Mouse (Mus musculus) heart, adult 8-10 months (tissue): ENCODE measurements around the gene Capn5. TPM values are rescaled to one million over a fixed set of nuclear protein-coding genes. Genes with fewer than 3 reads are reported as not detected.
"Not testable (repeated sequence)": the region's sequence is repeated elsewhere in the genome, so short reads cannot be mapped to it uniquely, and the experiment has no call there.

Experiments used
- DNase-seq: peaks from one replicate; pipeline ENCODE4 v3.0.0; 2022; ENCODE audit warnings: low spot score
- total RNA-seq, 4 experiments: library from RNA; stranded (reverse); gene quantifications; 2 replicates each; pipeline ENCODE4 v1.2.4; 2022

Capn5 gene
- 1 to 10 TPM; 1.2 to 2.9 (median 1.6) TPM for total RNA-seq

GRCm38 (mm10) chr7:98177929-98178559 lies at the start of gene Capn5:
Gene Capn5, minus strand, starts transcription at chr7:98178274.
- peak; percentile 53 for DNase-seq

DNA sequence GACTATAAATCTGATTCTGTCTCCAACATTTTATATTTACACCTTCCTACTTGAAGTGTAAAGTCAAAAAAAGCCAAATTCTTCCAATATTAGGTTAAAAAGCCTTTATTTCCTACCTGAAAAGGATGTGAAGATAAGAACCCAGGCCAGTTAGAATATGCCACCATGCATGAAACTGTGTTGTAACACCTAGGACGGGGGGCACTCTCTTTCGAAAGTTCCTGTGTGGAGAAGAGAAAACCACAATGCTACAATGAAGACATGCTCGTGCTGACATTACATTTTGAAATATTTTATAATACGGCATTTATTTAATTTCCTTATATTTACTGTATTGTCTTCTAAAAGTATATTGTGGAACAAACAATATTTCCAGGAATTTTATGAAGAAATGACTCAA lies 45.7 kb upstream of the Capn5 start:
- no peak for DNase-seq

DNA sequence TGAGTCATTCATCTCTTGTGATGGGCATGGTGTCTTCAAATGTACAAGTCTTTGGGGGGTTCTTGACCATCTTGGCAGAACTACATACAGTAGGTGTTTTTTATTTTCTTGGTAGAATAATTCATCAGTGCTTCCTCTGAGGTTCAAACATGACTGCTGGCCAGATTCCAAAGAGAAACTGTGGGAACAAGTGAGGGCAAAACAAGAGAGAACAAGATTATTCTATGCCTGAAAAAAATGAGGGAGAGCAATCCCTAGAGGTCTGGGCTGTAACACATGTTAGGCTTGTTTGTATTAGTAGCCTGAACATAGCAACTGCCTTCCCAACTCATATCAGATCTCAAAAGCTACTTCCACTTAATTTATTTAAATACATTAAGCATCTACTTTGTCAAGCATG lies 38.6 kb upstream of the Capn5 start:
- no peak for DNase-seq

- DNase-seq = no peak
Observed at GRCm38 (mm10) chr7:98202946-98203345, 24.9 kb upstream of the Capn5 start.

GRCm38 (mm10) chr7:98201493-98202028 lies 23.5 kb upstream of the Capn5 start:
- no peak for DNase-seq

DNA sequence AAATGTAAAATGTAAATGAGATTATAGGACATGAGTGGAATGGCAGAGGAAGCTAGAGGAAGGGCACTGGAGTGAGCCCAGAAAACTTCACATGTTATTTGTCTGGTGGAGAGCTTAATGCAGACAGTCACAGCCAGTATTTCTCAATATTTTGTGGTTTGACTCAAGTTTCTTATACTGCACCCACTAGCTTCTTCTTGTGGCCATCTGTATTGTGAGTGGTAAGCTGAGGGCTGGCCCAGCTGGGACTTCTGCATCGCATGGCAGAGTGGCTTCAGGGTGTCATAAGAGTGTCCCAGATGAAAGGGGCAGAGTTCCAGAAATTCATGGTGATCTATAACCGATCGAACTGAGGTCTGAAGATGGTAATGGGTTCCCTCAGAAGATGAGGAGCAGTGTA lies 22.3 kb upstream of the Capn5 start:
- DNase-seq = no peak

- no peak for DNase-seq
Observed at GRCm38 (mm10) chr7:98199381-98199780, 21.3 kb upstream of the Capn5 start, which contains the start of gene B3gnt6. Gene B3gnt6, minus strand, starts transcription at chr7:98199481.

- DNase-seq = no peak
Observed at GRCm38 (mm10) chr7:98195151-98195801, 17.2 kb upstream of the Capn5 start.

- no peak for DNase-seq
Observed at GRCm38 (mm10) chr7:98194026-98194792, 16.1 kb upstream of the Capn5 start.

DNA sequence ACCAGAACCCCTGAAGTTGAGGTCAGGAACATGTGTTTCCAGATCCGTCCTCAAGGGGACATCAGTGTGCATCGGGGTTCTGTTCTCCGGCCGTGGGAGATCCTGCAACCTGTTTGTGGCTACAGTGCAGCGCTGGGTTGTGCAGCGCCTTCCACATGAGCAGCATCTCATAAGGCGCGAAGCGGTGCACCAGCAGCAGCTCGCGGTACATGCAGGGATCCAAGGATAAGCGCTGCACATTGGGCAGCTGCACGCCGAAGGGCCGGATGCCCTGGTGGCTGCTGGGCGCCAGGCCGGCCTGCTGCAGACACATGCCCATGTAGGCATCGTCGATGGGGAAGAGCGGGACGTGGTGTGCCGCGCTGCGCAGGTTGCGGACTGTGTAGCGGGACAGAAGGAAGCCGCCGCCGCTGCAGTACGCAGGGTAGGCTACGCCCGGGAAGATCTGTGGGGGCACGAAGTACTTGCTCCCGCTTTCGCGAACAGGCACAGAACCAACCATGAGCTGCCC lies 15.5 kb upstream of the Capn5 start:
- no peak for DNase-seq

GRCm38 (mm10) chr7:98191571-98192250 lies 13.6 kb upstream of the Capn5 start:
- no peak for DNase-seq

DNA sequence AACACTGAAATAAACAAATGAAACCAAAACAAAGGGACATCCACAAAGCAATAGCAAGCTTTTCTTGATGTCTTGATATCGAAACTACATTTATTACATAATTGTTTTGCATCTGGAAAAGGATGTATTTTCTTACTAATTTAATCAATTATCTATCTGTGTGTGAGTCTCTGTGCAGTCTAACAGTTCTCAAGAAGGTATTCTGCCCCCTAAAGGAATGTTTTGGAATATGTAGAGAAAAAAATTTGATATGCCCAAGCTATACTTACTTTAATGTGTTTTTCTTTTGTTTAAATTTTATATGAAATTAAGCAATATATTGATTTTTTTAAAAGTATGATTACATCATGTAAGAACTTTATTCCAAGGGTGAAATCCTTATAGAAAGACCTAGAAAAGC lies 12.5 kb upstream of the Capn5 start:
- no peak for DNase-seq

DNA sequence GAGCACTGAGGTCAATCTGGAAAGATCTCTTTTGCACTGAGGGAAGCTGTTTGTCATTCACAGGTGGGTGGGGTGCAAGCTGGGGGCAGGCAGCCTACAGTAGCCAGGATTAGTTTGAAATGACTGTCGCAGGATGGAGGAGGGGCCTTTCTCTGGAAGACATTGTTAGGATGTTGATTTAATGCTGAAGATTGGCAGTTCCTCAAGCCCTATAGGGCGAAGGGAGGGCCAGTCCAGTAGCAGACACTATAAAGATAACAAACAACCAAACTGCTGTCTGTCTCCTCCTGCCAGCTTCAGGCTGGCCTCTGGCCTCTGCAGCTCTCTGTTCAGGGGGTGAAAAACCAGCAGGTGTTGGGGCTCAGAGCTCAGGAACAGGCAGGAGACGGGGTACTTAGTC lies 11.7 kb upstream of the Capn5 start:
- DNase-seq = no peak

DNA sequence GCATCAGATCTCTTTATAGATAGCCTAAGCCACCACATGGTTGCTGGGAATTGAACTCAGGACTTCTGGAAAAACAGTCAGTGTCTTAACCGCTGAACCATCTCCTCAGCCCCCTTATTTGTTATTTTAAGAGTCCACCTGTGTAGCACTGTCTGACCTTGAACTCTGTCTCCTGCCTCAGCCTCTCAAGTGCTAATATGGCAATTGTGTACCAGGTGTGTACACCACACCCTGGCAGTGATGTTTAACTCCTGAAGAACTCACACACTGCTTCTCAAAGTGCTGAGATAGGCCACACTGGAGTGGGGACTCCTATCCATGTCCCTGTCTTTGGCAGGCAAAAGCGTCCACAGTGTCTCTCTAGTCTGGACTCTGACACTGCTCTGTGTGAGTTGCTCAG lies 10.6 kb upstream of the Capn5 start:
- no peak for DNase-seq

DNA sequence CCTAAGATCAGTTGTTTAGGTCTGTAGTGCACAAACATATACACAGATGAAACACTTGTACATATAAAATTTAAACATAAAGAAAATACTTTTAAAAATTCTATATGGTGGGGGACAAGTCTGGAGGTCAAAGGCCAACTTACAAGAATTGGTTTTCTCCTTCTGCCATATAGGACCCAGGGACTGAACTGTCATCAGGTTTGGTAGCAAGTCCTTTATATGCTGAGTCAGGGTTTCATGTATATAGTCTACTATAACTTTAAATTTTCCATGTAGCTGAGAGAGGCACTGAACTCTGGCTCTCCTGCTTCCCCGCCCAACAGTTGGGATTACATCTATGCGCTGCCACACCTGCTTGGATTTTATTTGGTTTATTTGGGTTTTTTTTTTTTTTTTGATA lies 10.2 kb upstream of the Capn5 start:
- no peak for DNase-seq

DNA sequence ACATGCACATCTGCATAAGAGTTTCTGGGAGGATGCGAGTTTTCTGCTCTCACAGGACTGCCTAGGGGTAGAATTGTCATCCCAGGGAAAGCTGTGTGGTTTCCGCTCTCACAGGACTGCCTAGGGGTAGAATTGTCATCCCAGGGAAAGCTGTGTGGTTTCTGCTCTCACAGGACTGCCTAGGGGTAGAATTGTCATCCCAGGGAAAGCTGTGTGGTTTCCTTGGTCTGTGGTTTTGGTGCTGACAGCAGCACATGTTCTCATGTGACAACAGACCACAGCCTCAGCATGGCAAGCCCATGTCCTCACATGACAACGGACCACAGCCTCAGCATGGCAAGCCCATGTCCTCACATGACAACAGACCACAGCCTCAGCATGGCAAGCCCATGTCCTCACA lies 9.3 kb upstream of the Capn5 start:
- DNase-seq = not testable (repeated sequence)

GRCm38 (mm10) chr7:98186637-98187036 lies 8.6 kb upstream of the Capn5 start:
- DNase-seq = no peak

DNA sequence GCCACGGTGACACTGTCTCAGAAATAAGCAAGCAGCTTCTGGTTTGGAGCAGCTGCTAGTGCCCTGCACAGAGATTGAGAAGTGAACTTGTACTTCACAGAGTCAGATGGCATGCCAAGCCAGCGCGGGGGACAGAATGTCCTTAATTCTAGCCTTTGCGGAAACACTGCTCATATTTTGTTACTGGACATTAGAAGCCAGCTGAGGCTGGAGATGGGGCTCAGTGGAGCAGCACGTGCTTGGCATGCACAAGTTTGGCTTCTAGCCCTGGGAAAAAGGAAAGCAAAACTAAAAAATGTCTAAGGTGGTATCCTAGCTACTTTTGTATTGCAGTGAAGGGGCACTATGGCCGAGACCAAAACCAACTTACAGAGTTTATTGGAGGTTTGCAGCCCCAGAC lies 7.3 kb upstream of the Capn5 start:
- DNase-seq = no peak

DNA sequence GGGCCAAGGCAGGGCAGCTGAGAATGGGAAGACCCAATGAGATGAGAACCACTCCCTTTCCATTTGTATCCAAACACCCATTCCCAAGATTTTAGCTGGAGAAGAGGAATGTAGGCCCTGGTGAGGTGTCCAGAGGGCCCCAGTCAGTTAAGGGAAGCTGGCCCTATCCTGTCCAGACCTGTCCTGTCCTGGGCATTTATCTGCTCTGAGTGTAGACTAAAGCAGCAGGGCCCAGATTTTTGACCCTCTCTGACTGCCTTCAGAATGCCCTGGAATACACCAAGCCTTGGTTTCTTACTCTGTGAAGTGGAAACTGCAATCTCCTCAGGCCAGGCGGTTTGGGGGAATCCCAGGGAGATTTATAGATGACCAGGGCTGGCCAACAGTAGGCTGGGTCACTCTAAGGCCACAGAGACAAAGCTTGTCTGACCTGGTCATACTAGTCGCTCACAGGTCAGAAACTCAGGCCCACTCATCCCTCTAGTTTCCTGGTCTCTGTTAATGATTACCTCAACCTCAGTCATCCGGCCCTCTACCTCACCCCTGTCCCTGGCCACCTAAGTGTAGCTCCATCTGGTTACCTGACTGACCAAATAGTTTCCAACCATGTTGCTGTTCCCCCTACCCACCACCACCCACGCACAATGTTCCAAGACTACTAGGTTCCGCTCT lies 622 bp upstream of the Capn5 start:
- no peak for DNase-seq

GRCm38 (mm10) chr7:98177566-98177928 lies 527 bp downstream of the Capn5 start:
- no peak for DNase-seq

DNA sequence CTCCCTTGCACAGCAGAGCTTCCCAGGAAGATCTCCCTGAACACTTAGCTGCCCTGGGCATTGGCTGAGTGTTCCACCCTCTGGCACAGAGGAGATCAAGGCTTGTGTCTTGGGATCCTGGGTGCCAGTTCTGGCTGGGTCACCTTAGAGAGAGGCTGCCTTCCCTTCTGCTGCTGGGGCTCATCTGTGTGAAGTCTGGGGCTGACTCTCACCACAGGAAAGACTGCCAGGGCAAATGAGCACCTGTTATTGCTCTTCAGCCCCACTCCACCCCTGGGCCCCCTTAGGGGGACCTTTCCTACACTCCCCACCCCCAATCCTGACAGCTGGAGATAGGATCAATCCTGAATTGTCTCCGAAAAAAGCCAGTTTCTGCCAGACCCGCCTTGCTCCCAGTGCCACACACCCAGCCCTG lies 996 bp downstream of the Capn5 start:
- DNase-seq = no peak
